Mouse (Mus musculus): ENCODE results near the gene Rasgef1a.

Rasgef1a gene

GRCm38 (mm10) chr6:118076256-118076655 lies 65.0 kb downstream of the Rasgef1a start:
- no peak for DNase-seq

- DNase-seq, result no peak
Observed at GRCm38 (mm10) chr6:118076748-118077147, 65.5 kb downstream of the Rasgef1a start.

GRCm38 (mm10) chr6:118077421-118077820 lies 66.2 kb downstream of the Rasgef1a start:
- DNase-seq, result no peak

DNA sequence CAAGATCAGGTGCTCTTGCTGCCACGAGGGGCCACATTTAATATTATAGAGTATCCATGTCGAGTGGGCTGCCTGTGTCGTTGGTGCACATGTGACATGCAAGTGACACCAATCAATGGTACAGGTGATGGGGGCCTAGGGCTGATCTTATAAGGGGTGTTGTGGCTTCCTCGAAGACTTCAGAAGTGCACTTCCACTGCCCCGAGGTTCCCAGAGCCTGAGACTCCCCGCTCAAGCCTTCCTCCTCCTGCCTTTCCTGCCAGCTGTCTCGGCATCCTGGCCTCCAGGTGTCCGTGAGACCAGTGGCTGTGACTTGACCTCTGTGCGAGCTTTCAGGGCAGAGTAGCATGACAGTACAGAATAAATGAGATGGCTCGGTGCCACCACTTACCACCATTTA lies 67.5 kb downstream of the Rasgef1a start:
- DNase-seq, result no peak

GRCm38 (mm10) chr6:118079292-118079691 lies 68.1 kb downstream of the Rasgef1a start:
- DNase-seq, result no peak

GRCm38 (mm10) chr6:118079762-118080465 lies 68.7 kb downstream of the Rasgef1a start:
- no peak for DNase-seq

DNA sequence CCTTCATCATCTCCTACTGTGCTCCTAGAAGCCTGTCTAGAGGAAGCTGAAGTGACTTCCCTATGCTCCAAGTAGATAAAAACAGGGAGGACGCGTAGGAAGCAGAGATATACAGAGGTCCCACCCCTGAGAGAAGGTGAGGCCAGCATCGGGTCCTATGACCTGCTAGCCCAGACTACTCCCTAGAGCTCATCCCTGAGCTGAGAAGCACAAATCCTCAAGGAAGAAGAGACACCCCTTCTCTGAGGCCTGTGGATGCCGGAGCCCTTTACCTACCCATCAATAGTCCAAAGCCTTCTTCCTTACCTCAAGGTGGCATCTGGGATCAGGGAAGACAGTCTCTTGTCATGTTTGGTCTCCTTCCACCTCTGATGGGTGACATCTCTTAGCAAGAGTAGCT lies 69.5 kb downstream of the Rasgef1a start:
- DNase-seq, result no peak

DNA sequence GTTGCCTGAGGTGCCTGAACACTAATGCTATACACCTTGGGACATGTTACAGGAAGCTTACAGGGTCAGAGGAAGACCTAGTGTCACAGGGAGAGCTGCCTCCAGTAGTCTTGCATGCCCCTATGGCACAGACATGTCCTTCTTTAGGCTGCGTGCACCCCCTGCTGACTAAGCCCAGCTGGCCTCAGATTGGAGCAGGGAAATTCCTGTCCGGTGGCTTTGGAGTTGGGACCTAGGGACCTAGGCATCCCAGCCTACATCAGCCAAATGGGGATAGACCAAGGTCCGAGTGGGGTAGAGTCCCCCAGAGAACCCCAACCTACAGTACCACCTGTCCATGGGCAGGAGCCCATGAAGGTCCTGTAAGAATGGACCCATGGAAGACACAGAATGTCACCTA lies 71.1 kb downstream of the Rasgef1a start:
- no peak for DNase-seq

DNA sequence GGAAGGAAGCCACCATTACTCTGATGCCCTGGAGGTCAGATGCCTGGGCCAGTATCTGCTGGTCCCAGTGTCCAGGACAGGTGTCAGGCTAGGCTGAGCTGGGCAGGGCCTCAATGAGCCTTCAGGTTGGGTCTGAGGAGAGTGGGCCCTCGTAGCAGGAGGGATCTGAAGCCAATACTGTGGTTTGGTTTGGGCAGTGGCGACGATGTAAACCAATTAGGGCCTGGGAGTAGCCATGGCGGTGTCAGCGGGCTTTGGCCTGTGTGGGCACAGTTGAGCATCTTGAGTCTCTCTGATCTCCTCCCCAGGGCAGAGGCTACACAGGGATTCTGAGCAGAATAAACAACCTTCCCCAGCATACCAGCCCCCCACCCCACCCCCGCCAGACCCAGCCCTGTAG lies 72.4 kb downstream of the Rasgef1a start:
- no peak for DNase-seq

DNA sequence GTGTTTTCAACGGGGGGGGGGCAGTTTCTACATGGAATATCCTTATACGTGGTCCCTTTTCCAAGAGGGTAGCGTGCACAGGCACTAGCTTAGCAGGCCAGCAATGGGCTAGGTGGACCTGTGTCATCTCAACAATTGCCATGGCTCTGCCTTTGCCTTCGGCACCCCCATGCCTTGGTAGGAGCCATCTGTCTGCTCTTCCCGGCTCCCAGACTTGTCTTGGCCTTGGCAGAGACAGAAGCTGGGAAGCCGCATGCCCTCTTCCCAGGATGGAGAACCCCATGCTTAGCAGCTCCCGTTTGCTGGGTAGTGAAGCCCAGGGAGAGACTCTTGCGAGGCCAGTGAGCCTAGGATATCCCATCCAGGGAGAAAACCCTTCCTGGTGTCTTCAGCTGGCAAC lies 73.4 kb downstream of the Rasgef1a start:
- DNase-seq, result no peak

GRCm38 (mm10) chr6:118087955-118088354 lies 76.7 kb downstream of the Rasgef1a start:
- no peak for DNase-seq

GRCm38 (mm10) chr6:118088750-118089440 lies 77.7 kb downstream of the Rasgef1a start:
- DNase-seq, result no peak

GRCm38 (mm10) chr6:118090827-118091226 lies 79.6 kb downstream of the Rasgef1a start:
- DNase-seq, result no peak

DNA sequence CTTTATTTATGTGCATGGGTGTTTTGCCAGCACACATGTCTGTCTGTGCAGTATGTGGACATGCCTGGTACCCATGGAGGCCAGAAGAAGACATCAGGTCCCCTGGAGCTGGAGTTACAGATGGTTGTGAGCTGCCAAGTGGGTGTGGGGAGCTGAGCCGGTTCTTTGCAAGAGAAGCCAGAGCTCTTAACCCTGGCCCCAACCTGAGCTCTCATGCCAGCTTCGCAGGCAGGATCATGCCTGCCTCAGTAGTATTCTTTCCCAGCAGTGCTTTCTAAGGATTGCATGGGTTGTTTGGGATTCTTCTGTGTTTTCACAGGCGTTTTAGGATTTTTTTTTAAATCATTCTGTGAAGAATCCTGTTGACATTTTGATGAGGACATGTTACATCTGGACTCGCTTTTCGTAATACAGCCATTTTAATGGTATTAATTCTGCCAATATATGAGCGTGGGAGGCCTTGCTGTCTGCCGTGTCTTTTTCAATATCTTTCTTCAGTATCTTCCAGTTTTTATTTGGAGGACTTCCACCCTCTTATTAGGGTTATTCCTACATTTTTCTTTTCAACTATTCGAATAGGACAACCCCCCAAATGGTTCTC lies 86.6 kb downstream of the Rasgef1a start:
- no peak for DNase-seq

- no peak for DNase-seq
Observed at GRCm38 (mm10) chr6:118099311-118099802, 88.1 kb downstream of the Rasgef1a start.

- DNase-seq, result no peak
Observed at GRCm38 (mm10) chr6:118111810-118112209, 100.6 kb downstream of the Rasgef1a start.

DNA sequence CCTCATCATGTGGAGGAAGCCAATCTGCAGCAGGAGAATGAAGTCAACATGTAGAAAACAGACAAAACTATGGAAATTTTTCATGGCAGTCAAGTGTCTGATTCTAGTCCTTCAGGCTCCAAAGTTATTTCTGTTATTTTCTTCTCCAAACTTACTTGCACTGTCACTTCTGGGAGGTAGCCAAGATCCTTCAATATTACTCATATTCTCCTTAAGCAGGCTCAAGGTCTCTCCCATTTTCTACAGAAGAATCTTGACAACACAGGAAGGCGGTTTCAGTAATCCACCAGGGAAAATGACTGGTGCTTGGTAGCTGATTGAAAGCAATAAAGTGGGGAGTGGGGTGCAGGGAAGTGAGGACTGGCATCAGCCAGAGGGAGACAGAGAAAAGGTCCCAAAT lies 111.5 kb downstream of the Rasgef1a start:
- no peak for DNase-seq

GRCm38 (mm10) chr6:118126577-118126976 lies 115.3 kb downstream of the Rasgef1a start:
- no peak for DNase-seq

DNA sequence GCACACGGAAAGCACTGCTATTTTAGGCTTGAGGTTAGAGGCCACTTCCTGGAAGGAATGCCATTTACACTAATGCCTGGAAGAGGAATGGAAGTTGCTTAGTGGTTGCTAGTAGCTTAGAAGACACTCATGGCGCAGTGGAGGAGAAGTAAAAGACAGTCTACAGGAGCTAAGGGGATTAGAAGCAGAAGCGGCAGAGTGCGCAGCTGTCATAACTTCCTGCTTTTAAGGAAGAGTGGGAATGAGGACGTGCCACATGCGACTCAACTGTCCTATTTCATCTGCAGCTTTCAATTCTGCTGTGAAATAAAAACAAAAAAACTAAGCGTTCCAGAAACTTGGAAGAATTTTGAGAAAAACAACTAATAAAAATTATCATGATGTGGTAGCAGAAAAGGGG lies 116.0 kb downstream of the Rasgef1a start:
- no peak for DNase-seq

- no peak for DNase-seq
Observed at GRCm38 (mm10) chr6:118127827-118128487, 116.7 kb downstream of the Rasgef1a start.

- DNase-seq, result no peak
Observed at GRCm38 (mm10) chr6:118130022-118130421, 118.8 kb downstream of the Rasgef1a start.

- no peak for DNase-seq
Observed at GRCm38 (mm10) chr6:118134461-118134860, 123.2 kb downstream of the Rasgef1a start.

DNA sequence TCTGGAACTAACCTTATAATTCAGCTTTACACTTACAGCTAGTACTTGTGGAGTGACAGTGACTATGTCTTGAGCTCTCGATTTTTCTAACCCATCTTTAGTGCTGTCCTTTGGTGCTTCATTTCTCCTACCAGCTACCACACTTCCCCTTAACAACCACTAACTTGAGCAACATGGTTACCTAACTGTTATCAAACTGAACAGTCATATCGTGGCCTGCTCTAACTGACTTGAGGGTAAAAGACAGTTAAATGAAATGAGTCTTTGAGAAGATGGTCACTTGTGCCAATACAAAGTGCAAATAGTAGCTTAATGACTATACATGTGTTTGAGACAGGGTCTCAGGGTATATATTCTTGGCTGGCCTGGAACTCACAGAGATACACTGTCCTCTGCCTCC lies 125.9 kb downstream of the Rasgef1a start:
- no peak for DNase-seq

All from spleen, adult 18-20 months (tissue).